Mouse (Mus musculus): Measurements from ENCODE around the gene Jagn1.

The Jagn1 gene

GRCm38 (mm10) chr6:113434691-113435090 lies 7.7 kb upstream of the Jagn1 start:
- DNase-seq (ENCODE audit: low spot score in 2 of 2) = no peak

DNA sequence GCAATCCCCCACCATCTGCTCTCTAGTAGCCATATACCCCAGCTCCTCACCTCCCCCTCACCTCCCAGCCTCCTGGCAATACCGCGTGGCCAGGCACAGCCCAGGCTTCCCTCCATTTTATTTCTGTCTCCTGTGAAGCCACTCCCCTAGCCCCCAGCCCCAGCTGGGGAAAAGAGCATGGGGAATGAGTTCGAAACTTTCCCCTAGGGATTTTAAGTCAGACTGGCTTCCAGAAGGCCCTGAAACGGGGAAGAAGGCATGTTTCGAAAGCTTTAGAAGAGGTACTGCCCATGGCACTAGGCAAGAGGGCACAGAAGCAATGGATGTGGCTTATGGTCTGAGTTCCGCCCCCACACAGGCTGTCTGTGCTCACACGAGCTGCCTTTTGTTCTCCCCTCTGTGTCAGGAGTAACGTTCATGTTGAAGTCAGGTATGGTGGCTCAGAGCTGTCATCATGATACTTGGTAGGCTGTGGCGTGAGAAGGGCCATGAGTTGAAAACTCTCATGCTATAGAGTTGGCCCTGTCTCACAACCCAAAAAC lies 6.6 kb upstream of the Jagn1 start, which contains the start of gene Cidec:
TSS of gene Cidec (minus strand) at position 97 of the 542 bp plus-strand sequence.
- no peak for DNase-seq (ENCODE audit: low spot score in 2 of 2)

- no peak for DNase-seq (ENCODE audit: low spot score in 2 of 2)
Measured at GRCm38 (mm10) chr6:113437135-113437534, 5.2 kb upstream of the Jagn1 start.

- DNase-seq (ENCODE audit: low spot score in 2 of 2) = no peak
Measured at GRCm38 (mm10) chr6:113438721-113439430, 3.5 kb upstream of the Jagn1 start.

GRCm38 (mm10) chr6:113440686-113441085 lies 1.7 kb upstream of the Jagn1 start:
- no peak for DNase-seq (ENCODE audit: low spot score in 2 of 2)

GRCm38 (mm10) chr6:113441147-113441680 lies 1.2 kb upstream of the Jagn1 start:
- DNase-seq (ENCODE audit: low spot score in 2 of 2) = peak; percentile 37 to 74

DNA sequence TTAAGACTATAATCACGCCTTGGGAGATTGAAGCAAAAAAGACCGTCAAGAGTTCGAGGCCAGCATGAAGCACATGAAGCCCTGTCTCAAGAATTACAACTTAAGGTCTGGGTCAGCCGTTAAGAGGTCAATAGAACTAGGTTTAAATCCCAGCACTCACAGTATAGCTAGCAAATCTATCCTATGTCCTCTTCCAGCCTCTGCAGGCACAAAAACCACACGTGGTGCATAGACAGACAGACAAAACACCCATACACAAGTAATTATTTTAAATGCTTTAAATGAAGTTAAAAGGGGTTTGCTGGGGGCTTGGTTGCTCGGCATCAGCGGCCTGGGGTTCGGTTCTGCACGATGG lies 305 bp upstream of the Jagn1 start:
- DNase-seq (ENCODE audit: low spot score in 2 of 2) = no peak

- no peak for DNase-seq (ENCODE audit: low spot score in 2 of 2)
Measured at GRCm38 (mm10) chr6:113443091-113443490, 722 bp downstream of the Jagn1 start.

- no peak for DNase-seq (ENCODE audit: low spot score in 2 of 2)
Measured at GRCm38 (mm10) chr6:113444207-113444965, 2.0 kb downstream of the Jagn1 start.

DNA sequence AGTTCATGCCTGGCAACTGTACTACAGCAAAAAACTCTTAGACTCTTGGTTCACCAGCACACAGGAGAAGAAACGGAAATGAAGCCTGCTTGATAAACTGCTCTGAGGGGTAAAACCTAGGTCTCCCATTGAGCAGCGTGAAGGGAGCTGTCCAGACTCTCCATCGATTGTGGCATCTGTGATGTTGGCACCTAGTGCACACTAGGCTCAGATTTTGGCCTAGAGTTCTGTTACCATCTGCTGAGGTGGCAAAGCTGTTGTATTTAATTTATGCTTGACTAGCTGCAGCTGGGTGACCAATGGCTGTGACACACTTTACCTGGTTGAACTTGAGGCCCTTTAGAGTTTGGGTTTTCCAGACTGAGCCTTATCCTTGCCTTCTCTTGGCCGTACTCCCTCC lies 5.3 kb downstream of the Jagn1 start:
- no peak for DNase-seq (ENCODE audit: low spot score in 2 of 2)

- DNase-seq (ENCODE audit: low spot score in 2 of 2) = no peak
Measured at GRCm38 (mm10) chr6:113451839-113452238, 9.5 kb downstream of the Jagn1 start.

- DNase-seq (ENCODE audit: low spot score in 2 of 2) = no peak
Measured at GRCm38 (mm10) chr6:113455007-113455406, 12.6 kb downstream of the Jagn1 start.

DNA sequence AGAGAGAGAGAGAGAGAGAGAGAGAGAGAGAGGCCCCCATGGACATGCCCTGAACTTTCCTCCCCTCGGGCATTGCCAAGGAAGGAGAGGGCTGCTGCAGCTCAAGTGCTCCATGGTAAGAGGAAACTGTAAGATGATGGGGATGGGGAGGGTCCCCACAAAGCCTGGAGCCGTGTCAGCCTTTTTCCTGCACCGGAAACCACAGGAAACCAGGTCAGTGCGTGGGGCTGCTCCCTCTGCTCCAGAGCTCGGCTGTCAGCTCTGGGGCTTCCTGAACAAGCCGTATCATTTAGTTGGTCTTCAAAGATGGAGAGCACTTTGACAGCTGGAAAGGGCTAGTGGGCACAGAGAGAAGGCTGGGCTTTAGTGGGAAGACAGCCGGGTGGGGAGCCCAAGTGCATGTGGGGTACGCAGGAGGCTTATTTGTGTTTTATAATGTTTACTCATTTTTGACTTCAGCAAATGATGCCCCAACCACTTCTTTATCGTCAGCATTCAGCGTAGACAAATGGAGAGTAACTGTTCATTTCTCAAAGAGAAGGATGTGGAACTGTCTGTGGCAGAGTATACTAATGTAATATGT lies 15.7 kb downstream of the Jagn1 start, which contains the start of gene Il17re:
TSS of gene Il17re (plus strand) at position 533 of the 583 bp plus-strand sequence.
- DNase-seq (ENCODE audit: low spot score in 2 of 2) = no peak

DNA sequence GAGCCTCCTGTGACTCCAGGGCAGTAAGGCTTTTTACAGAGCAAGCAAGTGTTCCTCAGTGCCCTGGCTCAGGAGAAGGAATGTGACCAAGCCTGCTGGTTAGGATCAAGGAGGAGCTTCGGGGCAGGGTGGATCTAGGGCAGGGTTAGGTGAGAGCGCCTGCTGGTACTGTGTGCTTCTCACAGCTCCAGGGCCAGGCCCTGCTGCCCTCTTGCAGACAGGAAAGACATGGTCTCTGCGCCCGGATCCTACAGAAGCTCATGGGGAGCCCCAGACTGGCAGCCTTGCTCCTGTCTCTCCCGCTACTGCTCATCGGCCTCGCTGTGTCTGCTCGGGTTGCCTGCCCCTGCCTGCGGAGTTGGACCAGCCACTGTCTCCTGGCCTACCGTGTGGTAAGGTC lies 16.3 kb downstream of the Jagn1 start:
- peak in 1 of 2 experiments; percentile 61 for DNase-seq (ENCODE audit: low spot score in 2 of 2)

DNA sequence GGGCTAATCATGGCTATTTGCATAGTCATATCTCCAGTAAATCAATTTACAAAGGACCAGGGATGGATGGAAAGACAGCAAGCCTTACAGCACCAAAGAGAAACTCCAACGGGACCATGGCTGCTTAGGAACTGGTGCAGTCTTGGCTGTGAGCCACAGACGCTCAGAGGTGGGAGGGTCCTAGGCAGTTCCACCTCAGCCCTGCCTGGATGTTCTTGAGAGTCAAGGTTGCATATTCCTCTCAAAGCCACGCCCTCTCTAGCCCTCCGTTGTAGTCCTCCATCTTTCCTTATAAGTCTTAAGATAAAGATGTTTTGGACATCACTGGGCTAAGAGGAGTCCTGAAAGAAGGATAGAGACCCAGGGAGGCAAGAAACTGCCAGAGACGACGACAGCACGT lies 21.7 kb downstream of the Jagn1 start:
- DNase-seq (ENCODE audit: low spot score in 2 of 2) = no peak

DNA sequence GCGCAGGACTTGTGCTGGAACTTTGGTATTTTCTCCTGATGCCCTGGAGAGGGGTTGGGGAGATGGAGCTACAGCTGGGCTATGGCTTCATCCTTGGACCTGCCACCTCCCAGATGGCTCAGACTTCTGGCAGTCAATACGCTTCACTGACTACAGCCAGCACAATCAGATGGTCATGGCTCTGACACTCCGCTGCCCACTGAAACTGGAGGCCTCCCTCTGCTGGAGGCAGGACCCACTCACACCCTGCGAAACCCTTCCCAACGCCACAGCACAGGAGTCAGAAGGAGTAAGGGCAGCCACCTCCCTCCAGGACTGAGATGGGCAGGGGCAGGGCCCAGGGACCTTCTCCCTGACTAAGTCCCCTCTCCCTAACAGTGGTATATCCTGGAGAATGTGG lies 23.2 kb downstream of the Jagn1 start:
- no peak for DNase-seq (ENCODE audit: low spot score in 2 of 2)

DNA sequence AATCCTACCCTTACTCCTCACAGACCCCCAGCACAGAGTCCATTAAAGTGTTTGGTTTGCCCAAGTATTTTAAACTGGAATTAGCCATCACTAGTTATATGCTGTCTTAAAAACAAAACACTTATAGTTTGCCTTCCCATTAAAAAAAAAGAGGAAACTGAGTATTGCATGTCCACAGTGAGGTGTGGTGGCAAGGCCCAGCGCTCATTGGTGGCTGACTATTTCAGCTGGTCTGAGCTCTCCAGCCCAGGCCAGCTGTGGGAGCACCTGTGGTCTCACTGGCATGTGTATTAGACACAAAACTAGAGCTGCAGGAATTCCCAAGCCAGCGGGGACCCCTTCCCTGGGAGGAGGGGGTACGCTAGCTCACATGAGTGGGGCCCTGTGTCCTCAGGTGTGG lies 26.1 kb downstream of the Jagn1 start:
- no peak for DNase-seq (ENCODE audit: low spot score in 2 of 2)

GRCm38 (mm10) chr6:113469021-113469420 lies 26.7 kb downstream of the Jagn1 start:
- DNase-seq (ENCODE audit: low spot score in 2 of 2) = peak; percentile 64 to 74

DNA sequence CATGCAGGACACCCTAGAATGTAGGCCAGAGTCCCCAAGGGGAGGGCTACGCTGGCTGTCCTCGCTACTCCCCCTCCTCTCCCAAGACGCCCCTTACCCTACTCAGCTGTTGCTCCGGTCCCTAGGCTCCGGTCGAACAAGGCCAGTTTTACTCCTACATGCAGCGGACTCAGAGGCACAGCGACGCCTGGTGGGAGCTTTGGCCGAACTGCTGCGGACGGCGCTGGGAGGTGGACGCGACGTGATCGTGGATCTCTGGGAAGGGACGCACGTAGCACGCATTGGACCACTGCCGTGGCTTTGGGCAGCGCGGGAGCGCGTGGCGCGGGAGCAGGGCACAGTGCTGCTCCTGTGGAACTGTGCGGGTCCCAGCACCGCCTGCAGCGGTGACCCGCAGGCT lies 27.1 kb downstream of the Jagn1 start:
- peak; percentile 74 to 84 for DNase-seq (ENCODE audit: low spot score in 2 of 2)

- peak in 1 of 2 experiments; percentile 63 for DNase-seq (ENCODE audit: low spot score in 2 of 2)
Measured at GRCm38 (mm10) chr6:113471297-113471936, 29.0 kb downstream of the Jagn1 start, which contains the start of gene Il17rc. TSS of gene Il17rc (plus strand) at chr6:113471427.

DNA sequence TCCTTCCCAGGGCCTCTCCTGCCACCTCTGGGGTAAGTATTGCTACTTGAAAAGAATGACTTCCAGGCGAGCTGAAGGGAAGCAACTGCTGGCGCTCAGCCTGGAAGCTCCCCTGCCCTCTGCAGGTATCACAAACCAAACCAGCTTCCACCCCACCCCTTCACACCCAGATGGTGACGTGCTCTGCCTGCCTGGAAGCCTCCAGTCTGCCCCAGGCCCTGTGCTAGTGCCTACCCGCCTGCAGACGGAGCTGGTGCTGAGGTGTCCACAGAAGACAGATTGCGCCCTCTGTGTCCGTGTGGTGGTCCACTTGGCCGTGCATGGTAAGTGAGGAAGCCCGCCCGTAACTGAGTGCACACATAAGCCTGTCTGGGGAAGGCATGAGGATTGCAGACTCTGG lies 29.7 kb downstream of the Jagn1 start:
- DNase-seq (ENCODE audit: low spot score in 2 of 2) = no peak

DNA sequence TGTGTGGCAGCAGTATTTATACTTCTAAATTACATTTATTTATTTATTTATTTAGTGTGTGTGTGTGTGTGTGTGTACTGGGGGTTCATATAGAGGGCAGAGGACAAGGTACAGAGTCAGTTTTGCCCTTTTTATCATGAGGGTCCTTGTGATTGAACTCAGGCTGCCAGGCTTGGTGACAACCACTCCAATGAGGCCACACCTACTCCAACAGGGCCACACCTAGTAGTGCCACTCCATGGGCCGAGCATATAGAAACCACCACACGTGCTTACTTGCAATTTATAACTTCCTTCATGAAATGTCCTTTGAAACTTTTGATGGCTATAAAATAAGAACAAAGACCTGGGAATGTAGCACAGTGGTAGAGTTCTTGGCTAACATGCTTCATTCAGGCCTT lies 30.9 kb downstream of the Jagn1 start:
- DNase-seq (ENCODE audit: low spot score in 2 of 2) = no peak
